Mouse (Mus musculus) cerebellum, postnatal 10 days (tissue): ENCODE data around the gene Abr.
A peak's percentile ranks its signal among the peaks of the same experiment; 100 is the strongest.

Experiments used
- DNase-seq, 2 experiments: peaks; one replicate each; pipeline ENCODE4 v3.0.0; 2021; ENCODE audit warnings: mixed read lengths in 2 of 2

Gene Abr

DNA sequence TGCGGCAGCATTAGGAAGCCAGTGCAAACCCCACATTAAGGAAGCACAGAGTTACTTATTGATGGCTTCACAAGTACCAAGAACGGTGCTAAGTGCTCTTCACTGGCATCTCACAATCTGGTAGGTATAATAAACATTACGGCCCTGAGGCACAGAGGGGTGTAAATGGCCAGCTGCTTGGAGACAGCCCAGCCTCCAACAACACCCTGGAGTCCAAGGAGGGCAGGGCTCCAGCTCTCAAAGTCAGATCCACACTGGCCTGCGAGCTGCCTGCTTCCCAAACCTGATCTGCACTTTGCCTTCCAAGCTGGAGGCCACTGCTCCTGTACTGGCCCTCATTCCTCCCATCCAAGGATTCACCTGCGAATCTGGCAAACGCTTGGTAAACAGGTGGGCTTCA, 132.7 kb downstream of the Abr start:
- no peak for DNase-seq

DNA sequence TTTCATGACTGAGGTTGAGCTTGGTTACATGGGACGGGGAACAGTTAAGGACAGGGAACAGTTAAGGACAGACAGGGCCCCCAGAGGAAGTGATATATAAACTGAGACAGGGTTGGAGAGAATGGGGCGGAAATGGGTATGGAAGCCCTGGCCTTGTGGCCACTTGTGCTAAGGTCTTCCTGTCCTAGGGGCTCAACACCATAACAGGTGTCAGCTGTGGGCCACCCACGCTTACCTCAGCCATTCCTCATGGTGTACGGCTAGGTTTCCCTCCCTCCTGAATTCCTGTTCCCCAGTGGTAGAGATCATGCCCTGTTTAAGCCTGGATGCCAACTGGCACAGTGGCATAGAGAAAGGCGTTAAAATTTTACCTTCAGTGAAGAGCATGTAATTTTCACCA, 135.1 kb downstream of the Abr start:
- DNase-seq: no peak

DNA sequence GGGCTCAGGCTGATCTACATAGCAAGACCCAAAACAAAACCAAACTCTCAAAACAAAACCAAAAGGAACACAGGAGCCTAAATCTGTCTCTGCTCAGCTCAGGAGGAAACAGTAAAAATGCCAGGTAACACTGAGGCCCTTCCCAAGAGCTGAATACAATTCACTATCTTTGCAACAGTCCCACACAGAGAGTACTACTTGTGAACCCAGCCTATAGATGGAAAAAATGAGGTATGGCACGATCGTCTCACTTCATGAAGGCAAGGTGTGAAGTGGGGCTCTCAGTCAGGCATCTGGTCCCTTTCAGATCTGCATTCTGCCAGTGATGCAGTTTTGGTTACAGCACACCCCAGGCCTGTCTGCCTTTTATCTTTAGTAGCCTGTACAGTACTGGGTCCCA, 138.1 kb downstream of the Abr start:
- DNase-seq: no peak

DNA sequence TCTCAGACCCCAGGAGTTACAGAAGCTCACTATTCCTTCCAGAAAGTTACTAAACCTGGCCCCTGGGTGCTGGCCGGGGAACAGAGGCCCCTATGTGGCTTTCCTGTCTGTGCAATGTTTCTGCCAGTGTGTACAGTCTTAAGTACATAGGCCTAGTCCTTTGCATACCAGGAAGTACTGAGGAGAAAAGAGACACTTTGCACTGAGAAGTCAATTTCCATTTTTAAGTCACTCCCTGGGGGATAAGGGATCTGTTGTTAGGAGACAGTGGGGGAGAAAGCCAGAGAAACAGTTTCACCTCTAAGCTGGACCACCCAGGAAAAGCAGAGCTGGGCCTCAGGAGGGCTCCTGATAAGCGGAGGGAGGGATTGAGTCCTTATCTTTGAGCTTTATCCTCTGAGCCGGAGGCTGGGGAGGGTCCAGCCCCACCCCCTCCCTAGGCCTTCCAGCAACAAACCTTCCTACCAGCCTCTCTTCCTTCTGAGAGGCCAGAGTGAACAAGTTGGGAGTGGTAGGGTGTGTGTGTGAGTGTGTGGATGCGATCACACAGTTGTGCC, 138.9 kb downstream of the Abr start:
- no peak for DNase-seq

DNA sequence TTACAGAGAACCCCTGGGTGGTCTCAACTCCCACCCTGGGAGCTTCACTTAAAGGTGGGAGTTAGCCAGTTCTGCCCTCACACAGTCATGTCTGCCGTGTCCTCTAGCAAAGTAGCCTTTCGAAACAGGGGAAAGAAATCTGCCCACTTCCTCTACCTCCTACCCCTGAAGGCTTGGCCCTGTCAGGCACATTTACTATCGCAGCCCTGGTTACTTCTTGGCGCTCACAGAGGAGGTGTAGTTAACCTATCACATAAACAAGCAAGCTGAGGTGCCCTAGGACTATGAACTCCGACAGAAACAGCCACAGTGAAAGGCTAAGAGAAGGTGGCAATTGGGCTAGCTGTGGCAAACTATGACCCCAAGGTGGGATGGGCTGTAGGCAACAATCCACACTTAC, 139.4 kb downstream of the Abr start:
- no peak for DNase-seq

DNA sequence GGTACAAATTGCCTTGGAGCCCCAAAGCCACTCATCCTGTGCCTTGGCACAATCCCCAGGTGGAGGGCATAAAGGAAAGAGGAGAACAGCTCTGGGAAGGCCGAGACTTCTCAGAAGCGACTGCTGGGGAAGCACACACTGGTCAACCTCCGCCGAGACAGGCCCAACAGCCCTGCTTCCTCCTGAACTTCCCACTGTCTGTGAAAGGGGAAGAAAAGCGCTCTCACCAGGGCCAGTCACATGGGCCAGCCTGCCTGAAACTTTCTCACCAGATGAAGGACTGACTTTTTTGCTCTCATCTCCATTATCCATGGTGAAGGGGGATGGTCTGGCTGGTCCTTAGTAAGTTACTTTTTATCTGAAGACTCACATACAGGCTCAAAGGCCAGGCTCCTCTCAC, 139.9 kb downstream of the Abr start:
- DNase-seq: no peak

DNA sequence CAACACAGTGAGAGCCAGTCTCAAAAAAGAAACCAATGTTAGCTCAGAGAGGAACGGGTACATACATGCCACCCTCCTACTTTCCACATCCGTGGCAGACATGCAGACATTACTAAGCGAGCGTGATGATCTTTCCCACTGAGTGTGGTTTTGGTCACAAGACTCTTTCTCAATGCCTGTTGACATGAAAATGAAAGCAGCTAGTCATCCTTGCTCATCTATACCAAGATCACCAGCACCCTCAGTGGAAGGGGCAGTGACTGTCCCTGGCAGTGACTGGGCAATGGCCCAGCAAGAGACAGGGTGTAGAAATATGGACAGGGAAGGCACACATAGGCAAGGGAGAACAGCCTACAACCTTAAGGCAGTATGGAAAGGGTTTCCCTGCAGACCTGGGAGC, 142.4 kb downstream of the Abr start:
- DNase-seq: no peak

DNA sequence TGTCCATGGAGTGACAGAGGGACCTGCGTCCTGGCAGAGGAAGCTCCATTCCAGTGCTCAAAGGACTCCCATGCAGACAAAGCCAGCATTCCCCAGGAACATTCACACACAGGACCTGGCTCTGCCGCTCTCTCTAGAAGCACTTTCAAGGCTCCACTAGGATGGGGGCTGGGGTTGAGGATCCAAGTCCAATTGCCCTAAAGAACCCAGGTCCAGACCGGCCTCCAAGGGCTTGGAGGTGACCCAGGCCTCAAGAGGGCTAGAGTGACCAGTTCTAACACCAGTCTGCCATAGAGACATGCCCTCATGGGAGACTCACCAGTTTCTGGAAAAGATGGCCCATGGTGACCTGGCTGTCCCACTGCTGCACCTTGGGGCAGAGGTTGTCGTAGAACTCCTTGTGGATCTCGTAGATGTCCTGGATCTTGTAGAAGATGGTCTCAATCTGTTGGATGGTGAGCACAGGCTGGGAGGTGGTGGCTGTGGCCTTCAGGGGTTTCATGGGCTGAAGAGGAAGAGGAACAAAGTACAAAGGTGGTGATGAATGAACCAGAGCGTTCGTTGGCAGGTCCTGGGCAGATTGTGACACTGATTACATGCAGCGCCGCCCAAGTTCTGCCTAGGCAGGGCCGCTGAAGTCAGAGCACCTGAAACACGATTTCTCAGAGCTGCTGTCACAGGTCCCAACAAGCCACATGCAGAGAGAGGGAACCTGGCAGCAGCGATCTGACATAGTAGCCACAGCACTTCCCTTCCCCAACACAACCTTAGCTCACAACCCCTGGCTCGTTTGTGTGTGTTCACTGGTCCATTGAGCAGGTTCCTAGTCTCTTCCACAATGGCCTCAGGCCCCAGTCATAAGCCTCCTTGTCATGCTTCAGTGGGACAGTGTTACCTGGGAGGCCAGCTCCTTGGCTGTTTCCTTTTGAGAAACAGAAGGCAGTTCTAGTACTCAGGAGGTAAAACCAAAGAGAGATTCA, 143.1 kb downstream of the Abr start:
- no peak for DNase-seq

DNA sequence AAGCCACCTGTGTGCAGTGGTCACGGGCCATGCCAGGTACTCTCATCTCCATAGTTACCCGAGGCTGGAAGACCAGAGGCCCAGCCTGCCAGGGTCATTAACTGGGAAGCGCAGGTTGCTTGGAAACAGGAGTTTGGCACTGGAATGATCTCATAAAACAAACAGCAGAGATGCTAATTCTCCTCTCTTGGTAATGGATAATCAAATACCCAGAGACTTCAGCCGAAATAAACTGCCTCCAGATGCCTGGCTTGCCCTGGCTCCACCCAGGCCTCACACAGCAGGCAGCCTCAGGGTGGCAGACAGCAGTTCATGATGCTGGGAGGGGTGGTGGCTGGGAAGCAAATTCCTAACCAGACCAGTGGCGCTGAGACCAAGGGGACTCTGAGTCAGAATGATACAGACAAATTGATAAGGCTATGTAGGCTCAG, 145.0 kb downstream of the Abr start:
- no peak for DNase-seq

DNA sequence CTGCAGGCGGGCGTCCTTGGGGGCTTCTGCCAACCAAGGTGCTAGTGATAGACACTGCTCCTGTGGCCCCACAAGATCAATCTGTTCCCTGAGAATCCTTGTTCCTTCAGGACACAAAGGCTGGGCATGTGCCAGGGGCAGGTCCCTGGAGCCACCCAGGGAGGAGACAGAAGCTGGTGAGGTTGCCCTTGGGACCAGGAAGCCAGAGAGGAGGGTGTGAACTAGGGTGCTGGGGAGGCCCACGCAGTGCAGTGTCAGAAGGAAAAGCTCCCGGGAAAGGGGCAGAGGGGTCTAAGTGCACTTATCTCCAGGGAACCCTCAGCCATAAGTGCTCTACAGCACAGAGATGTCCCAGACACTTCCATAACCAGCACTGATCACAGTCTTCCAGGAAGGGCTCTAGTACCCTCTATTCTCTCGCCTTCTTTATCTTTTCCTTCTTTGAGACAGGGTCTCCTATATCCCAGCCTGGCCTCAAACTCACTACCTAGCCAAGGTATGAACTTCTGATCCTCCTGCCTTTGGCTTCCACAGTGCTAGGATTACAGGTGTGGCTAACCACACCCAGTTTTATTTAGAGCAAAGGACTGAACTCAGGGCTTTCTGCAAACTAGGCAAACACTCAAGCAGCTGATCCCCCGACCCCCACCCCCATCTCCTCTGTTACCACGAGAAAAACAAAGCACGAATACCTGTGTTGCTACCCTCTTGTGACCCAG, 145.6 kb downstream of the Abr start:
- DNase-seq: no peak

DNA sequence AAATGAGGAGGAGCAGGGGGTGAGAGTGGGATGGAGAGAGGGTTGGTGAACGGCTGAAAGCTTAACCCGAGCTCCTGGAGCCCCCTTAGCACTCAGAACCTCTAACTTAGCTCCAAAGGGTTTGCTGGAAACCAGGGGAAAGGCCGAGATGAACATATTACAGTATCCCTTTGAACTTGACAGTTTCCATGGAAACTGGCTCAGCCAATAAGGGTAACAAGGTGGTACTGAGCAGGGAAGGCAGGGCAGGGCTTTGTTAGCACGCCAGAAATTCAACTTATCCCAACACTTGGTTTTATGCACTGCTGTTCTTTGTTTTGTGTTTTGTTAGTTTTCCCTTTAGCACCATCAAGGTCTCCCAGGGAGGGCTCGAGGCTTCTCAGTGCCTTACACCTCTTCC, 149.5 kb downstream of the Abr start:
- DNase-seq: no peak

DNA sequence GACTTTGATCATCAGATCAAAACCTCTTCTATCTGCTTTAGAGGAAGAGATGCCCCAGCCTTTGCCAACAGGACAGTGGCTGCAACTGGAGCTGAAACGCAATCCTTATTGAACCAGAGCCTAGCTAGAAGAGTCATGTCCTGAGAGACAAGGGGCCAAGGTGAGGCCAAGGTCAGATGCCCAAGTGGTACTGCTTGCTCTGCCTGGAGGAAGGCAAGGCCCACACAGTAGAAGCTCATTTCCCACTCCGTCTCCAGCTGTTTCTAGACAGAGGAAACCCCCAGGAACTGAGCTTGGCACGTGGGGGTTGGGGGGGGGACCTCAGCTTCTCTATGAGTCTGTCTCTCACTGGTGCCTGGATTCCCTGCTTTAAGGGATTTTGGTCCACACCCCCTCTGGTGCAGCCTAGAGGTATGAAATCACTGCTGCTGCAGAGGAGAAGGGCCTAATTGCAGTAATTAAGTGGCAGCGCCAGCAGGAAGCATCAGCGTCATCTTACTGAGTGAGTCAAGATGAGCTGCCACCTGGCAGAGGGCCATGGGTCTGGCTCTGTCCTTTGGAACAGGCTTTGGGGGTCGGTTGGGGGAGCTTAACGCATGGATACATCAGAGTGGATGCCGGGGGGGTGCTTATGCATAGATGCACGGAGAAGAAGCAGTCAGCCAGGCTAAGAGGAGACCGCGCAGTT, 152.7 kb downstream of the Abr start:
- peak; percentile 84 to 86 for DNase-seq

DNA sequence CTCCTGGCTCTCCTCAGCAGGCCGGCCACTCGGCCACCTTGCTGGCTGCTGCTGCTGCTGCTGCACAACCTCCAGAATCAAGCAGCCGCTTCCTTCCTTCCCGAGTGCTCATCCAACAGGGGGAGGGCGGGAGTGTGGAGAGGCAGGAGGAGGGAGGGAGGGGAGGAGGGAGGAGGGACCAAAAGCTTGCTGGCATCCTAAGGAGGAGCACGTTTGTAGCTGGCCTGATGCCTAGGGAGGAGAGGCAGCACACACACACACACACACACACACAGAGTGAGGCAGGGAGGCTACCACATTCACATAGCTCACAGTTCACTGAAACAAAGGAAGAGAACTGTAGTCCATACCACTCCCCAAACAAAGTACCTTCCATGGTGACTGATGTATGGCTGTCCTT, 153.8 kb downstream of the Abr start:
- peak; percentile 84 to 87 for DNase-seq

DNA sequence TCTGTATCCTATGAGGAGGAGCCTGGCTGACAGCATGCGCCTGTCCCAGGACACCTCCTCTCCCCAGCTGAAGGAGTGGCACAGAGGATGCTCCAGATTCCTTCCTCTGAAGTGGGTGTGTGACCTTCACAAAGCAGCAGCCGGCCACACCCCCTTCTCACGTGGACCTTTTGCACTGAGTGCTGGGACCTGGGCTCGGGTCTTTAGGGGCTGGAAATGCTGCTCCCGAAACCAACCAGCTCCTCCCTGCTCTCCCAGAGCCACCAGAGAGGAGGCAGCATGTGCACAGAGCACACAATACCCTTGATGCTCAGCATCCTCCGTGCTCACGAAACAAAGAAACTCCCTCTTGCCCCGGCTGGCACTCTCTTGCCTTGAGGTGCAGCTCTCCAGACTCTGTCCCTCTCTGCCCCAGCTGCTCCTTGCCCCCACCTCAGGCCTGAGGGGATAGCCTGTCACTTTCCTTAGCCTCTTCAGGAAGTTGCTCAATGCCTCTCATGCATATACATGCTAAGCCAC, 154.6 kb downstream of the Abr start:
- DNase-seq: no peak

DNA sequence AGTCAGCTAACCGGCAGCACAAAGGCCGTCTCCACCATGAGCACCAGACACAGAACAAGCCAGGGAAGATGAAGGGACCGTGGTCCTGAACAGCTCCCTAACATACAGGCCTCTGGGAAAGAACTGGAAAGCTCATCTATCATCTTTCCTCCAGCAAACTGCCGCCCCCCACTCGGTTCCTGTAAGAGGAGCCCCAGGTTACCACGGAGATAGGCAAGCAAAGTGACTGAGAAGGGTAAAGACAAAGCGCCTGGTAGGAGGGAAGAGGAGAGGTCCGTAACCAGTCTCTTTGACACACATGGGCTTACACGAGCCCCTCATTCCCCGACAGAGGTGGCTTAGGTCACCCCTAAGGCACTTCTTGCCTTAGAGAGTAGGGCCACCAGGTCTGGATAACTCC, 155.0 kb downstream of the Abr start:
- DNase-seq: no peak

DNA sequence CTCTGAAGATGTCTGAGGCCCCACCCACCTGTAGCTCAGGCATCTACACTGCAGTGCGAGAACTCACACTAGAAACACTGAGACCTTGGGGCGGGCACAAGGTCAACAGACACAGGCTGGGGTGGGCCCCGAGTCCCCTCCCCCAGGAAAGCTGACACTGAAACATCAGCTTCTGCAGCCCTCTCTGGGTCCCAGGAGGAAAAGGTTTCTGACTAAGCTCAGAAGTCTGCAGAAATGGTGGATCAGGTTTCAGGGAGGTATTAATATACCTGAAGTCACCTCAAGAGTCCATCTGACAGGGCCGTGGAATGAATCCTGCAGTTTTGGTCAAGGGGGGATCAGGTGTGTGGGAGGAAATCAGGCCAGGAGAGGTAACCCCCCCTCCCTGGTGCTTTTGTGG, 156.2 kb downstream of the Abr start:
- DNase-seq: no peak

DNA sequence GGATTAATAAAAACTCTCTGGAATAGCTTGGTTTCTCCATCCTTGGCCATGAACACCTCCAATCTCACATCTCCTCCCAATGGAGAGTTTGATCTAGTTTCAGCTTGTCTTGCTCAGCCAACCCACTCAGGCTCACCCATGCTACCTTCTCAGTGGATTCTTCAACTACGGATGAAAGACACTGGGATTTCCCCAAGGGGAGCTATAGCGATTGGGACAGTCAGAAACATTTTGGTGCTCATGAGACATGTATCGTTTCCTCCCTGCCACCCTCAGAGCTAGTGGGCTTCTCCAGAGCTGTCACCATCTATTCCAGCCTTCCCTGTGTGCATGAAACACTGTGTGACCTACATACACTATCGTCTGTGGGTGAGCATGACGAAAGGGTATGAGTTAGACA, 160.4 kb downstream of the Abr start:
- DNase-seq: no peak

DNA sequence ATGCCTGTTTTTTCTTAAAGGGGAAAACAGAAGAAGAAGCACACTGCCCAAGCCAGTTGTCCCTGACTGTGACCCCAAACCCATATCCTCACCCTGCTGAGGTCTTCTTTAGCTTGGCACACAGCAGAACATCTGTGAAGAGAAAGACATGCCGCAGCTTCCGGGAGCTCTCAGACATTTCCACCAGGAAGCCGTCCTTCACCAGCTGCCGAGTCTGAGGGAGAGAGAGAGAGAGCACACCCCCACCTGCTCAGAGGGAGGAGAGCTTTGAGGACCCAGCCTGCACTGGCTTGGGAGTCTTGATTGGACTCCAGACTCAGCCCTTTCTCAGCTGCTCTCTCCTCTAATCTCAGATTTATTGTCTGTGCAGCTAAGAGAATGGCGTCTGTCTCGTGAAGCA, 160.9 kb downstream of the Abr start:
- DNase-seq: no peak

DNA sequence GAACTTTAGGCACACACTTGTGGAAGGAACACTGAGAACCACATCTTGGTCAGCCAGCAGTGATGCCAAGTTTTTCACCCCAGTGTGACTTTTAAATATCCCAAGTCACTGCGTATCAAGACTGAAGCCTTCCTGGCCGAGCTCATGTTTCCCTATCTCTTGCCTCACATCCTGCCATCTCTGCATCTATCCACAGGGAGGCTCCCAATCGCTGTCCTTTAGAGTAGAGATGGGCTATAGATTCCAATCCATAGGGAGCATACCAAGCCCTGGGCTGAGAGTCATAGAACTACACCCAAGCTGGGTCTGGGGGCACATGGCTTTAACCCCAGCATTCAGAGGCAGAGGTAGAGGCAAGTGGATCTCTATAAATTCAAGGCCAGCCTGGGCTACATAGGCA, 162.6 kb downstream of the Abr start:
- no peak for DNase-seq

DNA sequence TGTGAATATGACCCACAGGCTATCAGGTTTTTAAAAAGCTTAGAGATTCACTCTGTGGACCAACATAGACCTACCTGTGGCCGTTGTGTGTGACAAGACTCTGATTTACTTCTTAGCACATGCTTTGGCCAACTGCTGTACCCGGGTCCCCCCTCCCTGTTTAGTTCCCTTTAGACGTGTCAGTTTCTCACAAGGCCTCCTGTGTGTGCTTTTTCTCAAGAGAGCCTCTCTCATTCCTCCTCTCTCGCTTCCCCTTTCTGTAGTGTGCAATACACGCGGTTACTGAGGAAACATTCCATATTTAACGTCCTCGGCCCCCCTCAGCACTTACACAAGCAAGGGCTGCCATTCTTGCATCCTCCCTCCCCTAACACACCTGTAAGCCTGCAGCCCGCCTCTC, 163.4 kb downstream of the Abr start:
- DNase-seq: no peak

DNA sequence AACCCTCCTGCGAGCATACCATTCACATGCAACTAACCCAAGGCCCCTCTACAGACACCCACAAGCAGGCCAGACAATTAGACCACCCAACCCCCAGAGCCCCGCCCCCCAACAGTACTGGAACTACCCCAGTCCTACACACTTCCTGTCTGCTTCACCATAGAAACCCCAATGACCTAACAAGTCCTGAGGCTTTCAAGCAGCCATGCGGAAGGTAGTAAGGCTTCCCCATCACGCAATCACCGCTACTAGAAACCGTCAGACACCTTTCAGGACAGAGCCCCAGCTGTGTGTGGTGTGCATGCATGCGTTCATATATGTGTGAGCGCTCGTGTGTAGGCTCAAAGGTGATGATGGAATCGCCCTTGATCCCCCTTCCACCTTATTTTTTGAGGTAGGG, 165.2 kb downstream of the Abr start:
- DNase-seq: no peak

DNA sequence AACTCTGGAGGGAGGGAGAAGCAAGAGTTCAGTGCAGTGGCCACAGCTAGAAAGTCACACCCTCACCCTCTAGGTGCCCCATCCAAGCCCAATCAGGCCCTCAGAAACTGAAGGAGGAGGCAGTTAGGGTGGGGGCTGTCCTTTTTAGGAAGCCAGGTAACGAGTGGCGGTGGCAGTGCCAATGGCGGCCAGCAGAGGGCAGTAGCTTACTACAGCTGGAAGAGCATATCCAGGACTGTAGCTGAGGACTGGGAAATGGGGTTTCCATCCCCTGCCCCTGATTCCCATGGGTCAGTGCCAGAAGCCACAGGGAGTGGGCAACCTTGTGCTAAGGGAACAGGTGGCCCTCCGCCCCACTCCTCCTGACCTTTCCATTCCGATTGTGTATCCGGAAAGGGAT, 165.9 kb downstream of the Abr start:
- peak; percentile 96 to 99 for DNase-seq

DNA sequence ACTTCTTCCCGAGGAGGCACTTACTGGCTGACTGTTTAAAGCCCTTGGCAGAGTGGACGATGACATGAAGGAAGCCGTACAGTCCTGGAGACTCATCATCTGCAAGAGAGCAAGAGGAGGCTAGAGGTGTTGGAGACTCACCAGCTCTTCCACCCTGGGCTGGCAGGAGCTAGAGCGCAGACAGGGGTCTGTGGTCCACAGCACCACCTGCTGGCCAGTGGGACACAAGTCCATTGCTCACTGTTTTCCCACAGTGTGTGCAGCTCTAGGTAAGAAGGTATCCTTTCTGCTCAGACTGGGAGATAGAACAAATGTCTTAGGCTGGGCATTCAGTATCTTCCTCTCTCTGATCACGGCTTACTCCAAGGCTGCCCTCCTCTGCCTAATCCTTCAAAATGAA, 167.6 kb downstream of the Abr start:
- DNase-seq: peak; percentile 89 to 90
